Mouse (Mus musculus) heart, adult 2 months (tissue): ENCODE data around the gene Rbpj. TPM values are rescaled to one million over a fixed set of nuclear protein-coding genes. Genes with fewer than 3 reads are reported as not detected.

Experiments used
- DNase-seq, 2 experiments: peaks; one replicate each; pipeline ENCODE4 v3.0.0; 2021
- H3K27ac ChIP-seq: fragments of 200-600 bp; 2 replicates; pipeline ENCODE4 v1.8.1; 2022
- H3K27me3 ChIP-seq: fragments of 200-500 bp; 2 replicates; pipeline ENCODE4 v1.6.1; 2012; ENCODE audit warnings: mild to moderate bottlenecking, low read length, inconsistent platforms, mixed read lengths; ENCODE audit not compliant: control insufficient read depth, insufficient read depth
- H3K36me3 ChIP-seq: fragments of 200-500 bp; 2 replicates; pipeline ENCODE4 v1.6.1; 2012; ENCODE audit warnings: low read length, inconsistent platforms; ENCODE audit not compliant: control insufficient read depth, insufficient read depth
- H3K4me1 ChIP-seq: fragments of 200-500 bp; 2 replicates; pipeline ENCODE4 v1.6.1; 2011; ENCODE audit warnings: low read length; ENCODE audit not compliant: control insufficient read depth, insufficient read depth
- H3K4me3 ChIP-seq: fragments of 200-600 bp; 2 replicates; pipeline ENCODE4 v1.8.1; 2022
- H3K79me2 ChIP-seq: fragments of 200-500 bp; replicated peaks from 2 replicates; pipeline ENCODE4 v1.6.1; 2012; ENCODE audit warnings: mild to moderate bottlenecking, inconsistent platforms, low read length, moderate library complexity, mixed read lengths; ENCODE audit not compliant: control insufficient read depth, insufficient read depth
- H3K9ac ChIP-seq: fragments of 200-500 bp; 2 replicates; pipeline ENCODE4 v1.6.1; 2012; ENCODE audit warnings: low read depth, mild to moderate bottlenecking, control low read depth, inconsistent platforms, low read length, mixed read lengths
- CTCF ChIP-seq: fragments of 200-600 bp; IDR thresholded peaks from 2 replicates; pipeline ENCODE4 v1.8.1; 2022; ENCODE audit warnings: antibody characterized with exemption, mild to moderate bottlenecking, moderate library complexity
- EP300 ChIP-seq: fragments of 200-500 bp; IDR thresholded peaks from 2 replicates; pipeline ENCODE4 v1.6.1; 2011; ENCODE audit warnings: low read depth, low read length, control low read depth; ENCODE audit not compliant: insufficient read depth
- POLR2A ChIP-seq: fragments of 200-500 bp; IDR thresholded peaks from 2 replicates; pipeline ENCODE4 v1.6.1; 2011; ENCODE audit warnings: mild to moderate bottlenecking, low read depth, low read length, control low read depth; ENCODE audit not compliant: insufficient read depth
- WGBS: fragments of 180-500 bp; shearing (Covaris S2); methylation state at CpG from one replicate; pipeline ENCODE4 v1.1.7; 2018; 5-methylcytosine and 5-hydroxymethylcytosine counted together
- intact Hi-C: fragments of 180-260 bp; cut with DNase I; formaldehyde crosslinking; loops from one replicate; pipeline ENCODE4 v1.15.1; 2025
- long read RNA-seq: library from polyadenylated mRNA; stranded (forward); transcript quantifications from one replicate; pipeline ENCODE4 v2.0.0, GENCODE M21; 2021
- polyA plus RNA-seq: library from polyadenylated mRNA; depleted of rRNA; stranded (reverse); fragments of >200 nt; gene quantifications from 2 replicates; pipeline ENCODE4 v1.2.3, GENCODE M21; 2012; rRNA removed
- total RNA-seq, 2 experiments: library from RNA; stranded (reverse); gene quantifications; 2 replicates each; pipeline ENCODE4 v1.2.3; 2021

The Rbpj gene
- total RNA-seq: 10 to 100 TPM; 22.1 to 29.6 TPM
- 13.5 and 18.1 TPM in 2 replicates for polyA plus RNA-seq
- long read RNA-seq, full-length matches to known transcripts: 9 of 13 reads
- long read RNA-seq, partial matches to known transcripts: 3 of 13 reads
- long read RNA-seq, other reads (novel, unspliced or antisense): 1 of 13 reads

DNA sequence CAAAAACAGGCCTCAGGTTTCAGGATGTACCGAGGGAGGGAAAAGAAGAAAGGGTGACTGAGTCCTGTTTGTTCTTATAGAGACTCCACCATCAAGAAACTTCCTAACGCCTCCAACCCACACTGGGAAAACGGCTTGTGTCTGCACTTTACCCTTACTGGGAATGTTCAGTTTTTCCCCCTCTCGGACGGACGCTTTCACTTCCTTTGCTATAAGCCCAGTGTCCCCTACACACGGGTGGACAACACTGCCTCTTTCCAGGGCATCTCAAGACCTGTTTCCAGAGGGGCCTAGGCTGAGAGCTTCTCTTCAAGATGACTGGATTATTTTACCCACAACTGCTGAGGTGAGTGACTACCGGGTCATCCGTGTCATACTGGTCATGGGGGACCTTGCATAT lies at the start of gene Rbpj:
Gene Rbpj, plus strand, starts transcription at position 270 of the 400 bp plus-strand sequence.
- TF ChIP-seq POLR2A: 0 out of 2 replicates have a peak, but pooled peaks have one; percentile 11
- no peak for TF ChIP-seq CTCF
- Histone ChIP-seq H3K4me1 (peaks cover 1% of the 10 kb centered on the region), H3K27me3 (no peaks in the 10 kb centered on the region), H3K4me3 (no peak within 1 kb of the TSS), H3K9ac (no peak within 1 kb of the TSS), H3K36me3 (no peaks in the 10 kb centered on the region), H3K27ac (no peak within 1 kb of the TSS), H3K79me2 (no peaks in the 10 kb centered on the region)
- WGBS: 75% methylated on average over 9 of the region's 9 CpGs
- DNase-seq: peak in 1 of 2 experiments; percentile 28
- intact Hi-C loops: no loop called here

DNA sequence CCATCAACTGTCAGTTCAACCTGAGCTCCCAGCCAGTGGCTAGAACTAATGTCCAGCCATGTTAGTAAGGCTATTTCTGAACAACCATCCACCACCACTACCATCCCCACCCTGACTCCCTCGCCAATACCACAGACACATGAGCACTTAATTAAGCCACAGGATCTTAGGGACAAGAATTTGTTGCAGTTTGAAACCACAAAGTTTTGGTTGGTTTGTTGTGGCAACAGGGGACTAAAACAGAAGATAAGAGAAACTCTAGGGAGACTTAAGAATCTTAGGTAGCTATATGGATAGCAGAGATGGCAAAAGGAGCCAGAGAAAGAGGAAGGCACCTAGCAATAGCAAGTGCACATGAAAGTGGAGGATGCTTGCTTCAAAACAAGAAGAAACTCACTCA lies 45.2 kb upstream of the Rbpj start:
- intact Hi-C loops: no loop called here
- TF ChIP-seq EP300 (no peak), POLR2A (no peak), CTCF (no peak)
- Histone ChIP-seq H3K4me1 (no peaks in the 10 kb centered on the region), H3K27ac (no peak overlapping the region), H3K79me2 (no peaks in the 10 kb centered on the region), H3K9ac (no peak overlapping the region), H3K36me3 (no peaks in the 10 kb centered on the region), H3K27me3 (no peaks in the 10 kb centered on the region), H3K4me3 (no peak overlapping the region)
- DNase-seq: no peak
- 65% methylated on average over 1 of the region's 1 CpGs for WGBS

DNA sequence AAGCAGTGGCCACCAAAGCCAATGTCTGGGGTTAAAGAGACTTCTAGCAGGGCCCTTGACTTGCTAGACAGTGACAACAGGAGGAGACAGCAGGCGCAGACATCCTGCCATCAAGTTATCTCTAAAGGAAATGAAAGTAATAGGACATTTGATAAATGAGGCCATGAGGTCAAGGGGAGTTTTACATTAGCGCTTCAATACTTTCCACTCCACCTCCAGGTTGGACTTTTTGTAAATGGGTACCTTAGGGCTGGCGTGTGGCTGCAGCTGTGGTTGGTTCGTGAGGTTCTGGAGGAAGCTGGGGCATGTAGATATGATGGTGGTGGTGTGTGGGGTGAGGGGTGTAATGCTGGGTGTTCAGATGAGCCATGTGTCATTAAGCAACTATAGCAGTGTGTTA lies 44.7 kb upstream of the Rbpj start:
- no peak overlapping the region for H3K4me3 ChIP-seq
- no peak for DNase-seq
- no peaks in the 10 kb centered on the region for H3K4me1 ChIP-seq
- intact Hi-C loops: no loop called here
- TF ChIP-seq CTCF: no peak
- no peak for TF ChIP-seq EP300
- no peak for TF ChIP-seq POLR2A
- H3K27me3 ChIP-seq: no peaks in the 10 kb centered on the region
- WGBS: 39% methylated on average over 4 of the region's 4 CpGs
- H3K36me3 ChIP-seq: no peaks in the 10 kb centered on the region
- H3K27ac ChIP-seq: no peak overlapping the region
- no peak overlapping the region for H3K9ac ChIP-seq
- no peaks in the 10 kb centered on the region for H3K79me2 ChIP-seq

DNA sequence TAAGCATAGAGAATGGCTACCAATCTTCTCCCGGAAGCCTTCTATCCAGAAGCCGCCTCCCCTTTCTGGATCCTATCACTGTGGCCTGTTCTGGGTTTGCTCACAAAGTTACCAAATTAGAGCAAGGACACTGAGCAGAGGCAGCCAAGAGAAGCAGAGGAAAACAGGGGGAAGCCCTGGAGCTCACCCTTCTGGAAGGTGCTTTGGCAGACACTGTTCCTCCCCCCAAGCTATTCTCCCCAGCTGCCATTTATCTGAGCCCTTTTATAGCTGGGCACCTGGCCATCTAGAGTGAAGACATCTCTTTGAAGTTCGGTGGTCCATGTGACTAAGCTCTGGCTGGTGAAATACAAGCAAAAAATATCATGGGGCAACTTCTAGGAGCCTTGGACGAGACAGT lies 38.5 kb upstream of the Rbpj start:
- Histone ChIP-seq H3K27me3 (no peaks in the 10 kb centered on the region), H3K4me3 (no peak overlapping the region), H3K27ac (no peak overlapping the region; the same call in 1 of the 2 replicates), H3K9ac (no peak overlapping the region), H3K79me2 (no peaks in the 10 kb centered on the region), H3K36me3 (peaks cover 3% of the 10 kb centered on the region; the same call in 1 of the 2 replicates), H3K4me1 (peaks cover 2% of the 10 kb centered on the region)
- intact Hi-C loops: no loop called here
- DNase-seq: peak; percentile 31 to 66
- WGBS: 47% methylated on average over 4 of the region's 4 CpGs
- no peak for TF ChIP-seq POLR2A

DNA sequence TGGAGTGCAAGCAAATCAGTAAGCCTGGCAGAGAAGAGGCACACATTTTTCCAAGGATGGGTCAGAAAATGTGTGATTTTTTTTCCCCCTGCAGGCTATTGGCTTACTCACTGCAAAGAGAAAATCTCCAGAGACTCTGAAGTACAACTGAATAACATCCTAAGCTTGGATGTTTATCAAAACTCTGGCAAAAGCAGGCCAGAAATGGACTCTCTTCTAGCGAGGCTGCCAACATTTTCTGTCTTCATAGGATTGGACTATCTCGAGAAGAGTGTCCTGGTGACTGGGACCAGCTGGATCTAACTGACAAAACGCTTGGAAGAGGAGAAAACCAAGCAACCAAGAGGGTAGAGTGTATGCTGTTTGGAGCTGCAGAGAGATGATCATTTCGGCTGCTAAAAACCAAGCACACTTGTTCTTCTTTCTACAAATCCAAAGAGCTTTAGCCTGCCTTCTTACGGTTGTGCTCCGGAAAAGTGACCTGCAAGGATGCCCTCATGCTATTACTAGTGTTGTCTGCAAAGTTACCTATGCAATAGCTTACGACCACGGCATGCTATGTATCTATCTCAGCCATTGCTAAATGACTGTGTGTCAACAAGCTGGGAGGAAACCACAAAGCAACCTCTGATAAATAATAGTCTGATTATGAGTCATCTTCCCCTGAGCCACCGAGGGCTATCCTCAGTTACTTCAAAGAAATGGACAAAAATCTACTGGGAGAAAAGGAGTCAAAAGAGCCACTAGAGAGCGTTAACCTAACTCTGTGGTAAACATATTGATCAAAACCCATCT lies 36.1 kb upstream of the Rbpj start:
- Histone ChIP-seq H3K4me3 (no peak overlapping the region), H3K79me2 (no peaks in the 10 kb centered on the region), H3K4me1 (peaks cover 2% of the 10 kb centered on the region), H3K9ac (no peak overlapping the region), H3K36me3 (peaks cover 3% of the 10 kb centered on the region; the same call in 1 of the 2 replicates), H3K27ac (peak overlapping the region; percentile 18), H3K27me3 (no peaks in the 10 kb centered on the region)
- TF ChIP-seq CTCF: peak; percentile 28
- TF ChIP-seq EP300: 0 out of 2 replicates have a peak, but pooled peaks have one; percentile 33
- TF ChIP-seq POLR2A: no peak
- peak in 1 of 2 experiments; percentile 64 for DNase-seq
- WGBS: 52% methylated on average over 10 of the region's 10 CpGs
- intact Hi-C loops: loop anchor here (5.0 kb wide), 1 partner anchor 73 kb away; no protein-coding TSS in a partner anchor

DNA sequence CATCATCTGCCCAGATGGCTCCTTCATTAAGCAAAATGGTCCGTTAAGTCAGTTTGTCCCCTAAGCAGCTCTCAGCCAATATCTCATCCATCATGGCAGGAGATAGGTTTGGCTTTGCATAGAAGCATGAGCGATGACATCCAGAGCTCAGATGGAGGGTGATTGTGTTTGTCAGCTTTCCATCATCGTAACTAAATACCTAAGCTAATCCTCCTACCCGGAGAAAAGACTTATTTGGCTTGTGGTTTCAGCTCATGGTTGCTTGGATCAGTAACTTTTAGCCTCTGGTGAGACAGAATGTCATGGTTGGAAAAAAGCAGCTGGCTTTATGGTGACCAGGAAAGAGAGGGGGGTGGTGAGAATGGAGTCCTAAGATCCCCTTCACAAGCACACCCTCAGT lies 33.5 kb upstream of the Rbpj start:
- DNase-seq: no peak
- Histone ChIP-seq H3K9ac (no peak overlapping the region), H3K27ac (no peak overlapping the region), H3K4me3 (no peak overlapping the region), H3K4me1 (no peaks in the 10 kb centered on the region; the same call in 1 of the 2 replicates), H3K27me3 (no peaks in the 10 kb centered on the region), H3K79me2 (no peaks in the 10 kb centered on the region), H3K36me3 (peaks cover 3% of the 10 kb centered on the region; the same call in 1 of the 2 replicates)
- WGBS: 90% methylated on average over 4 of the region's 4 CpGs
- no peak for TF ChIP-seq CTCF
- TF ChIP-seq POLR2A: no peak
- TF ChIP-seq EP300: no peak
- intact Hi-C loops: loop anchor here (5.0 kb wide), 1 partner anchor 75 kb away; no protein-coding TSS in a partner anchor
